Mouse (Mus musculus) embryonic stem cell, embryonic (primary cell): ENCODE results near the gene Mpst.

Experiments
- CTCF ChIA-PET, 4 experiments: fragments of 300-600 bp in 2 of 4; fragments of 350-600 bp in 2 of 4; sonication (Branson Sonifier 250); formaldehyde crosslinking; loops; one replicate each; lab custom pipeline; 2022; ENCODE audit warnings: inconsistent platforms in 2 of 4; lab: Charles Lee
- POLR2A ChIA-PET, 4 experiments: fragments of 300-600 bp in 2 of 4; fragments of 350-600 bp in 2 of 4; sonication (Branson Sonifier 250); formaldehyde crosslinking; loops; one replicate each; lab custom pipeline; 2022; ENCODE audit warnings: antibody characterized with exemption in 4 of 4, inconsistent platforms in 1 of 4; lab: Charles Lee

The Mpst gene

DNA sequence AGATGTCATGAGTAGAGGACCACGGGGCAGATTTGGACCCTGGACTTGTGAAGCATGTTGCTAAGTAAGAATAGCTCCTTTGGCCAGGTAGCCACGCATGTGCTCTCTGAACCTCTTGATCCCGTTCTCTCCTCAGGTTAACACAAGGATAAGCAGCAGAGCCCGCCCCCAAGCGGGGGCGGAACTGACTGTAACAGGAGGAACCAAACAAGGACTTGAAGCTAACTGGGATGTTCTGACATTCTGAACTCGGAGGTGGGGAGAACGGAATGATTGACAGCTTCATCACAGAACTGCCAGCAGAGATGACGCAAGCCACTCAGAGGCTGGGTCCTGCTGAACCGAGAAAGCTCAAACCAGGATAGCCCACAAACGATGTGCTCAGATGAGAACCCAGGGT is 18.3 kb downstream of the Mpst start:
- ChIA-PET CTCF (interaction anchor here (0.6 to 2.8 kb wide), 33 partner anchors 11 to 193 kb away, joined by 3 to 22 read pairs (median 4); partner anchors contain the start of genes Mpst (in 2 of the 4) and Tst (in 1 of the 4)), POLR2A (interaction anchor here (0.5 to 8.1 kb wide), 27 partner anchors 8 to 638 kb away, joined by 3 to 128 read pairs (median 3); partner anchors contain the start of genes Mpst (in 3 of the 4), Tst (in 3 of the 4), Ankrd54 (in 1 of the 4) and Eif3d (in 1 of the 4))

DNA sequence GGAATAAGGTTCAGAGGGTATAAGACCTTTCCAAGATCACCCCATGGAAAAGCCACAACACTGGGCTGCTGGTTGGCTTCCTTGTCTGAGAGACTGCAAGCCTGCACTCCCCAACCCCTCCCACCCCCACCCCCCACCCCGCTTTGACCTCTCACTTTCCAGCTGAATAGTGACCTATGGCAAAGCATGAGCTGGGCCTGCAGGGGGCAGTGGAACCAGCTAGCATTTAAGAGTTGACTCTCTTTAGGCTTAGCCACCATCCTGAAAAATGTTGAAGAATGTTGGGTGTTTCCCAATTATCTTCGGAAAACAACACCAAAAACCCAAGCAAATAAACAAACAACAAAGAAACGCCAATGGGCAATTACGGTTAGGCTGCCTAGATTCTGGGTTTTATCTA is 19.0 kb downstream of the Mpst start:
- CTCF ChIA-PET = interaction anchor here in 3 of 4 experiments (0.5 to 2.8 kb wide), 32 partner anchors 10 to 1088 kb away, joined by 3 to 22 read pairs (median 4); partner anchors contain the start of genes Mpst (in 2 of the 3) and Tst (in 1 of the 3)
- POLR2A ChIA-PET = interaction anchor here in 3 of 4 experiments (0.5 to 8.1 kb wide), 23 partner anchors 8 to 1510 kb away, joined by 3 to 128 read pairs (median 3); partner anchors contain the start of genes Mpst (in 3 of the 3), Tst (in 3 of the 3) and Ankrd54 (in 1 of the 3)

DNA sequence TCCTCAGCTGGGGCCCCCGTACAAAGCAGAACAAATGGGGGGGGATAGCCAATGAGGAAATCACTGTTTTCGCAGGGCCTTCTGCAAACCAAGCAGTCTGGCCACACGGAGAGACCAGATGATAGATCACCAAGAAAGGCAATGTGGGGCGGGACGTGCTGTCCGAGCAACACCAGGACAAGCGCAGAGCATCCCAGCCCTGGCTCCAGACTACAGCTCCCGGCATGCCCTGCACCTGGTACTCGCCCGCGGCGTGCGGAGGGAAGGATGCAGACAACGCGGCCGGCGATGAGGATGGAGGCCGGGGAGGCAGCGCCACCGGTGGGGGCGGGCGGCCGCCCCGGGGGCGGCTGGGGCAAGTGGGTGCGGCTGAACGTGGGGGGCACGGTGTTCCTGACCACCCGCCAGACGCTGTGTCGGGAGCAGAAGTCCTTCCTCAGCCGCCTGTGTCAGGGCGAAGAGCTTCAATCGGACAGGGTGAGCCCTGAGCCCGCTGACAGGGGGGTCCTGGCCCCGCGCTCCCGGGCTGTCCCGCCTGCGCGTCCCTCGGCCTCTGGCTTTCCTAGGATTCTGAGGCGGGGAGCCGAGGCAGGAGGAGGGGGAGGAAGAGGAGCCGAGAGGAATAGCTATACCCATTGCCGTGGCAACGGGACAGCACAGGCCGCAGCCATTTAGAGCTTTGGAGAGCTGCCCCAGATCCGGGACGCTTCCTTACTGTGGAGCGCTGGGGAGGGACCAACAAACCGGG is 22.3 kb downstream of the Mpst start, which contains the start of gene Kctd17:
Kctd17 (plus strand) TSS at position 174 of the 748 bp plus-strand sequence.
- ChIA-PET CTCF (interaction anchor here (0.5 to 2.8 kb wide), 27 partner anchors 8 to 354 kb away, joined by 3 to 14 read pairs (median 4); partner anchors contain the start of genes Mpst (in 1 of the 4) and Tst (in 1 of the 4)), POLR2A (interaction anchor here (0.7 to 3.0 kb wide), 20 partner anchors 8 to 1016 kb away, joined by 3 to 26 read pairs (median 4); partner anchors contain the start of genes Mpst (in 3 of the 4), Tst (in 3 of the 4), Eif3d (in 1 of the 4) and Ift27 (in 1 of the 4))

DNA sequence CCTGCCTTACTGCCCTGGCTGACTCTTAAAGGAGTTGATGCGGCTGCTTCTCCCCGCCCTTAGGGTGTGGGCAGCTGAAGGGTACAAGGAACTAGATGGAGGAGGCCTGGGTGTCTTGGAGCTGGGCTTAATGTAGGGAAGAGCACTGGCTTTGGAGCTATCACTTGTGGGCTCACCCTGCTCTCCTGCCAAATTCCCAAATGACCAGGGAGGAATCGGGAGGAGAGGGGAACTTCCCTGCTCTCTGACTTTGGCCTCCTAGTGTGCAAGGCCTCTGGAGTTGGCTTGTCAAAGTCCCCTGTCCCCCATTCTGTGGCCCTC is 22.9 kb downstream of the Mpst start:
- CTCF ChIA-PET = interaction anchor here (0.5 to 2.8 kb wide), 22 partner anchors 8 to 354 kb away, joined by 3 to 14 read pairs (median 4); partner anchors contain the start of genes Mpst (in 1 of the 4) and Tst (in 1 of the 4)
- POLR2A ChIA-PET = interaction anchor here (0.7 to 3.0 kb wide), 15 partner anchors 8 to 1015 kb away, joined by 3 to 26 read pairs (median 4); partner anchors contain the start of genes Mpst (in 3 of the 4), Tst (in 3 of the 4), Eif3d (in 1 of the 4) and Ift27 (in 1 of the 4)

DNA sequence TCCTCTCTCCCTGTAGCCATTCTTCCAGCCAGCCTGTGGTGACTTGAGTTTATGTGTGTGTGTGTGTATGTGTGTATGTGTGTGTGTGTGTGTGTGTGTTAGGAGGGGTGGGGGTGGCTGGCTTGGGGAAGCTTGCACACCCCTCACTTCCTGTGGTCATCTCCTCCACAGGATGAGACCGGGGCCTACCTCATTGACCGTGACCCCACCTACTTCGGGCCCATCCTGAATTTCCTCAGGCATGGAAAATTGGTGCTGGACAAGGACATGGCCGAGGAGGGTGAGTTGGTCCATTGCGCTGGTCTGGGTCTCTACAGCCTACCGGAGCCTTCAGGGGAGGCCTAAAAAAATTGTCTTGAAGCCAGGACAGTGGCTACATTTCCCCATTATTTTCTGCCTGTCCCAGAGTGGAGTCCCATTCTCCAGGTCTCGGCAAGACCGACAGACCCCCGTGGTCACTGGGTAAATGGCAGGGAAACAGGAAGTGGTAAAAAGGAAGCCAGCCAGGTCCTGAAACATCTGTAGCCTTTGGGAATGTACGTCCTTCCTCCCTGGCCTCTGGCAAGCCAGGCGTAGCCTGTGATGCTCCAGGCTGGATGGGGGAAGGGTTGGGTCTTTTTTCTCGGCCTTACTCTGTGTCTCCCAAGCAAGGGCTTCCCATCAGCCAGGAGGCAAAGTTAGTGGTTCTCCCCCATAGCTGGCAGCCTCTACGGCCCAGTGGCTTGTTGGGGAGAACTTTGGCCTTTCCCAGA is 23.8 kb downstream of the Mpst start:
- POLR2A ChIA-PET = interaction anchor here in 3 of 4 experiments (0.9 to 3.0 kb wide), 4 partner anchors 8 to 24 kb away, joined by 3 to 20 read pairs (median 9); partner anchors contain the start of genes Mpst (in 2 of the 3) and Tst (in 2 of the 3)
- CTCF ChIA-PET = no interaction called here

DNA sequence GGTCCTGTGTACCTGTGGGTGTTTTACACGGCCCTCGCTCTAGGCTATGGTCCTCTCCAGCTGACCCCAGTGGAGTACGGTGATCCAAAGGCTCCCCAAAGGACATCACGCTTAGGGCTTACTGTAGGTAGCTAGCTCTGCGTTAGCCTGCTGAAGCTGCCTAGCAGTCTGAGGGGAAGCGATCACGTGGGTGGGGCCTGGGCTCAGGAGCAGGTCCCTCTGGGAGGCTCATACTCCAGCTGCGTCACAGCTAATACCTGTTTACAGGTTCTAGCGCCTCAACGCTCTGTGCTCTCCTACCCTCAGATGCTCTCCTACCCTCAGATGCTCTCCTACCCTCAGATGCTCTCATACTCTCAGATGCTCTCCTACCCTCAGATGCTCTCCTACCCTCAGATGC is 24.7 kb downstream of the Mpst start:
- ChIA-PET CTCF (no interaction called here), POLR2A (interaction anchor here in 2 of 4 experiments (0.9 to 2.0 kb wide), 2 partner anchors 25 kb away, joined by 3 to 12 read pairs; partner anchors contain the start of genes Mpst (in 2 of the 2) and Tst (in 2 of the 2))

DNA sequence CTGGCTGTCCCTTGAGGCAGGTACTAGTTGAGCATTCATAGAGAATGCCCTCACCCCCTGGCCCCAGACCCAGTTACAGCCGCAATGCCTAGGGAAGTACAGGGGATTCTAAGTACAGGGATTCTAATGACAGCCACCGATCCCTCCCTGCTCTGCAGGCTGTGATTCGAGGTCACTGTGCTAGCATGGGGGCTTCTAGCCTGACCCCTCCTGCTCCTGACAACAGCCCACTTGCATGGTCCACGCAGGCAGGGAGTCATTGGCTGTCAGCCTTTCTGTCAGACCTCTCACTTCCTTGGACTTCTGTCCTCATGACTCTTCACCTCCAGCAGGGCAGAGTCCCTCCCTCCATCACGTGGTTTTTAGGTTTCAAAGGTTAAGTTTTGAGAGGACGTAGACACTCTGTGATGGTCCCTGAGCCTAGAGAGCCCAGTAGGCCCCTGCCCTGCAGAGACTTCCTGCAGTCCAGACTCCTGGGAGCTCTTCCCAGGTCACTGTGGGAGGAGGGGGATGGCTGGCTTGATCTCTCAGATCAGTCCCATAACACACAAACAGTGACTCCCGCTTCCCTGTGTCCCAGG is 25.4 kb downstream of the Mpst start:
- CTCF ChIA-PET = no interaction called here
- POLR2A ChIA-PET = interaction anchor here in 2 of 4 experiments (0.5 to 2.0 kb wide), 3 partner anchors 9 to 496 kb away, joined by 3 to 12 read pairs (median 3); partner anchors contain the start of genes Mpst (in 1 of the 2) and Tst (in 1 of the 2)

DNA sequence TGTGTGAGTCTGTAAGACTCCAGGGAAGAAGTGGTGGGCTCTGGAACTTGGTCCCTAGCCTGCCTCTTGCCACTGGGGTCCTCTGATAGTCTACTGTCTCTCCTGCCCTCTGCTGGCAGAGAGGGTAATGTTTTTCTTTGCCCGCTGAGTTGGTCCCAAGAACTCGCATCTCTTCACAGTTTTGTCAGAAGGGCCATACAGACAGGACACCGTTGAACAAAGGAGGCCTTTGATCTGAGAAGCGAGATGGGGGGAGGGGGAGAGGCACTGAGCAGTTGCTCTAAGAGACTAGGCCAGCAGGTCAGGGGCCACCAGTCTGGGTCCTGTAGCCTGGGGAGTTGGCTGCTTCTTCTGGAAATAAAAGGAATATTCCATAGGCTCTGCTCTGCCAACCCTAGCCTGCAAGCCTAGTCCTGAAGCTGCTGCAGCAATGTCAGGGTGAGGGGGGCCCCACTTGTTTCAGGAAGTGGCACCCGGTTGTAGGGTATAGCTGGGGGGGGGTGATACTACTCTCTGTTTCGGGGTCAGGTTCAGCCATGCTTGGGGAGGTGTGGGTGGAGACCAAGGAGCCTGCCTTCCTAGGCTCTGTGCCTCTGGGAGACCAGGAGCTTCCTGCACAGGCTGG is 28.8 kb downstream of the Mpst start:
- ChIA-PET CTCF (interaction anchor here (0.6 to 4.3 kb wide), 13 partner anchors 9 to 442 kb away, joined by 3 to 38 read pairs (median 4); partner anchors contain the start of gene Gga1 (in 1 of the 4)), POLR2A (interaction anchor here in 3 of 4 experiments (0.6 to 2.3 kb wide), 7 partner anchors 10 to 616 kb away, joined by 3 to 22 read pairs (median 4); partner anchors contain the start of genes Mpst (in 1 of the 3) and Tst (in 1 of the 3))

DNA sequence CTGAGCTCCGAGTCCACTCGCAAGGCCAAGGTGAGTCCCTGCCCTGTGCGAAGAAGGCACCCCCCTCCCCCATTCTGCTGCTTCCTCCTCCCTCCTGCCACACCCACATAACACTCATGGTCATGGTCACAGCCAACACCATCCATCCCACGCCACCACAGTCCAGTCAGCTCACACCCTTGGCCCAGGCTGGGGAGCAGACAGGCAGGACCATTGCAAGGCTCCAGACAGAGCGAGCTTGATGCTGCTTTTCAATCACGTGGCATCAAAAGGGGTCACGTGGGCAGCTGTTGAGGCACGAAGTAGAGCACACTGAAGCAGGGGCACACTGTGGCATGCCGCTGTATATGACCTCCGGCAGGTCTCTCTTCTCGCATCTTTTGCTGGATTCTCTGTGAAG is 29.5 kb downstream of the Mpst start:
- POLR2A ChIA-PET = interaction anchor here in 2 of 4 experiments (0.8 to 2.3 kb wide), 7 partner anchors 8 to 33 kb away, joined by 3 to 22 read pairs (median 4); partner anchors contain the start of genes Mpst (in 1 of the 2) and Tst (in 1 of the 2)
- CTCF ChIA-PET = interaction anchor here (0.6 to 4.3 kb wide), 13 partner anchors 9 to 309 kb away, joined by 3 to 38 read pairs (median 4); no protein-coding TSS in a partner anchor

DNA sequence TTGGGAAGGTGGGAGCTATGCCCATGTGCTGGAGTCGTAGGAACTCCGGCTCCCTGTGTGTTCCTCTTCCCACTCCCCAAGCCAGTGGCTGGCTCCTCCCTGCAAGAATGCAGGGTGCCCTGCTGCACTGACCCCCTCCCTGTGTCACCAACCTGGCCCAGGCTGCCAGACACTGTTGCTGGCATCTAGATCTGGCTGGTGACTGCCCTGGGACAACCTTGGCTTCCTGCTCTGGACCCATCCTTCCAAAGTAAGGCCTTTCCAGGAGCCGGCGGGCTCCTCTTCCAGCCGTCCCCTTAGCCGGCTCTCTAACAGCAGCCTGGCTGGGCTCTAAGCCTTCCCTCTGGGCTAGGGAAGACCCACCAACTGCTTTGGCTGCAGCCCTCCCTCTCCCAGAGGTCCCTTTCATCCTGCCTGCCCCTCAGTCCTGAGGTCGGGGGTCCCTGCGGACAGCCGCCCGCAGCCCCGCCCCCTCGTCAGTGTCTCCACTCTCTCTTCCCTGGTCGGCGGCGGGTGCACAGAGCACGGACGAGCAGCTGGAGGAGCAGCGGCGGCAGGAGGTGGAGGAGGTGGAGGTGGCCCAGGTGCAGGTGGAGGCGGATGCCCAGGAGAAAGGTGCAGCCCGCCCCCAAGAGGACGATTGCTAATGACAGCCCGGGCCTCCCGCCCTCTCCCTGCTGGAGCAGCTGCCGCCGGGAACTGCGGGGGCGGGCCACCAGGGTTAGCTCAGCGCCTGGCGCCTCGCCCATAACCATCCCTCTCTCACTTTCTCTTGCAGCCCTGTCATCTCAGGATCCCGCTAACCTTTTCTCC is 30.4 kb downstream of the Mpst start:
- POLR2A ChIA-PET = interaction anchor here (0.5 to 2.3 kb wide), 22 partner anchors 7 to 312 kb away, joined by 3 to 22 read pairs (median 4); partner anchors contain the start of genes Kctd17 (in 2 of the 4), Mpst (in 2 of the 4) and Tst (in 1 of the 4)
- CTCF ChIA-PET = interaction anchor here (0.5 to 4.3 kb wide), 27 partner anchors 8 to 520 kb away, joined by 3 to 38 read pairs (median 4); partner anchors contain the start of genes Kctd17 (in 2 of the 4), Ift27 (in 1 of the 4), Mpst (in 1 of the 4) and Tex33 (in 1 of the 4)

DNA sequence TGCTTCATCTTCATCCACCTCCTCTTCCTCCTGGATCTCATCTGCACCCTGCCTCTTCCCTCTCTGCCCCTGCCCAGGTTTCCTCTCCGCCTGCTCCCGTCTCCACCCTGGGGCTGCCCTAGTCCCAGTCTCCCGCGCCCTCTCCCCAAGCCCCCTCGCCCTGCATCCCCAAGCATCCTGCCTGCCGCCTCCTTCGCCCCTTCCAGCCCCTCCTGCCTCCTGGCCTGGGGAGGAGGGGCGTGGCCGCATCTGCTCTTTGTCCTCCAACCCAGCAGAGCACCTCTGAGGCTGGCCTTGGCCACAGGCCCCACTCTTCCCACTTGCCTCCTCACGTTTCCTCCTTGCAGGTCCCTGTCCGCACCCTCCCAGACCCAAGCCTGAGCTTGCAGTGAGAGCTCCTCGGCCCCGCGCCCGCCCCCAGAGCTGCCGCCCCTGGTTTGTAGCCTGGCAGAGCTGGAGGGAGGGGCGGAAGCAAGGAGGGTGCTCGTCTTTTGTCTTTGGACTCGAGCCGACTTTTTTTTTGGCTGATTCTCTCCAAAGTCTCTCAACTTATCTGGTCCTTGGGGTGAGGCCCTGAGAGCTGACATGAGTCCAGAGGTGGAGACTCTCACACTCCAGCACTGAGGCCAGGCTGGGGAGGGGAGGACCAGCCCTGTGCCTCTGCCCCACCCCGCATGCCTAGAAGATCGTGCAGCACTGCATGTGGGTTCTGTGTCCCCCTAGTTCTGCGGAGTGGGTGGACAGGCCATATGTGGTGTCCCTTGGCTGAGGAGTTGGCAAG is 31.2 kb downstream of the Mpst start:
- ChIA-PET POLR2A (interaction anchor here (0.7 to 2.3 kb wide), 17 partner anchors 8 to 467 kb away, joined by 3 to 22 read pairs (median 3); partner anchors contain the start of genes Kctd17 (in 2 of the 4), Mpst (in 2 of the 4), Eif3d (in 1 of the 4) and Tst (in 1 of the 4)), CTCF (interaction anchor here (0.5 to 4.3 kb wide), 34 partner anchors 8 to 1044 kb away, joined by 3 to 38 read pairs (median 4); partner anchors contain the start of genes Kctd17 (in 2 of the 4), Eif3d (in 1 of the 4), Ift27 (in 1 of the 4) and Mpst (in 1 of the 4))

DNA sequence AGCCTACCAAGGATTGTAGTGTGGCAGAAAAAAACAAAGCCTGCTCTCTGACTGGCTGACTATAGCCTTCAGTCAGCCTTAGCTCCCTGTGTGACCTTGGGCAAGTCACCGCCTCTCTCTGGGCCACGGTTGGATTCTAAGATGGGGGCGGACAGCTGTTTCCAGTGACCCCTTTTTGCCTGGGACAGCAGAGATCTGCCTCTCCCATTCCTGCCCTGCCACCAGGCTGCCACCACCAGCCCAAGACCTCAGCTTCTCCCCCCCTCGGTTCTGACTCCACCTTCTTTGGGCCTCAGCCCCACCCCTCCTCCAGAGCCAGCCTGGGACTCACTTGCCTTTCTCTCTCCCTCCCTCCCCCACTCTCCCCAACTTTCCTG is 31.8 kb downstream of the Mpst start:
- POLR2A ChIA-PET = interaction anchor here in 3 of 4 experiments (0.7 to 2.0 kb wide), 7 partner anchors 9 to 467 kb away, joined by 3 to 14 read pairs (median 4); partner anchors contain the start of genes Mpst (in 2 of the 3), Eif3d (in 1 of the 3) and Tst (in 1 of the 3)
- CTCF ChIA-PET = interaction anchor here (0.6 to 4.3 kb wide), 18 partner anchors 9 to 1043 kb away, joined by 3 to 38 read pairs (median 5); partner anchors contain the start of genes Kctd17 (in 2 of the 4) and Eif3d (in 1 of the 4)

DNA sequence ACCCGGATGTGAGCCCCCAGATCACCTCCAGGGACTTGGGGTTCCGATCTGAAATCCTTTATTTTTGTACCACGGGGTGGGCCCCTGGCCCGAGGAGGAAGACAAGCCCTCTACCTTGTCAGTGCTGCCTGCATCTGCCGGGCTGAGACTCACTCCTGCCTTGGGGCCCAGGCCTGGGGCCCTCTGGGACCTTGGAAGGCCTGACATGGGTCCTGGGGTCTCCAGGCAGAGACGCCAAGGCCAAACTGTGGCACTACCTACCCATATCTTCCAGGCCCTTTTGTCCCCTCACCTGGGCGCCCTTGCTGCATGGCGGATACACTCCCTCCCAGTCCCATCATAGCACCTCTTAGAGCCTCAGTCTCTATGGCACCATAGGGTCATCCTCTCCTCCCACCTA is 32.3 kb downstream of the Mpst start:
- ChIA-PET POLR2A (interaction anchor here in 3 of 4 experiments (1.0 to 2.0 kb wide), 4 partner anchors 9 to 132 kb away, joined by 3 to 14 read pairs (median 4); partner anchors contain the start of genes Mpst (in 1 of the 3) and Tst (in 1 of the 3)), CTCF (interaction anchor here in 3 of 4 experiments (0.6 to 2.6 kb wide), 8 partner anchors 9 to 468 kb away, joined by 3 to 14 read pairs (median 6); partner anchors contain the start of gene Eif3d (in 1 of the 3))

DNA sequence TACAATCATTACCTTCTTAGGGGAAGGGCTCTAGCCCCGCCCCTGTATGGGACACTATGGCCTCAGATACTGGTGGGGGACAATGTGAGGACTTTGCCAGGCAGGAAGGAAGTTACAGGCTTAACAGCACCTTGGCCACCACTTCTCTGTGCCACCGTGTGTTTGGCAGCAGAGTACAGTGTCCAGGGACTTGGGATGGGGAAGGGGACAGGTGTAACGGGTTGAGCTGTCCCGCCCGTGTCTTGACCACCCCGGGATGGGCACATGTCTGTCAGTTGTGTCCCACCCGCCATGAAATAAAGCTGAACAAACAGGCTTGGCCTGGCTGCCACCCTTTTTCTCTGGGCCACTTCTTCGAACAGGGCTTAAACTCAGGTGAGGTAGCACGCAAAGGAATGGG is 32.8 kb downstream of the Mpst start:
- ChIA-PET POLR2A (interaction anchor here in 1 of 4 experiments (0.7 kb wide), 1 partner anchor 10 kb away, joined by 4 read pairs; the partner anchor contains the start of gene Kctd17), CTCF (interaction anchor here in 3 of 4 experiments (1.0 to 2.6 kb wide), 5 partner anchors 8 to 140 kb away, joined by 3 to 18 read pairs (median 5); no protein-coding TSS in a partner anchor)
